Mouse (Mus musculus): ENCODE results near the gene Gtf3c6. TPM values are rescaled to one million over a fixed set of nuclear protein-coding genes. Genes with fewer than 3 reads are reported as not detected.

Gtf3c6 gene
- total and polyA plus RNA-seq, 2 experiments from 2014 or later: 25.7 to 71.3 TPM

DNA sequence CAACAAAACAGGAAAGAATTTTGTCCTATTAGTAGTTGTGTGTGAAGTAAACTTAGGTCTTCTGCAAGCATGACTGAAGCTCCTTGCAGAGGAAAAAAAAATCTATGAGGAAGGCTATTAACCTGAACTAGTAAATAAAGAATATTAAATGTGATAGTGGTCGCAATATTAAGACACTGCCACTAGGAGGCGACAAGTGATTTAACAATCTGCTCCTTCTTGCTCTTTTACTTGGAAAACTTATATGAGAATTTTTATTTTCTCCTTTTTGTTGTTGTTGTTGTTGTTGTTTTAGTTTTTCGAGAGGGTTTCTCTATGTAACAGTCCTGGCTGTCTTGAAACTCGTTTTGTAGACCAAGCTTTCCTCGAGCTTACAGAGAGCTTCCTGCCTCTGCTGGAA is 1.1 kb upstream of the Gtf3c6 start:
- Histone ChIP-seq H3K36me3 (replicated peaks; ENCODE audit: control insufficient read depth, insufficient read depth, low read length) (no peaks in the 10 kb centered on the region), H3K4me3 (ENCODE audit: low read depth, low read length) (peak overlapping the region; percentile 81), H3K4me2 (ENCODE audit: low read depth, low read length) (peak overlapping the region; percentile 62), H3K9me3 (replicated peaks; ENCODE audit: control insufficient read depth, low read length) (no peaks in the 10 kb centered on the region), H3K27me3 (ENCODE audit: control insufficient read depth, insufficient read depth, low read length) (no peaks in the 10 kb centered on the region), H3K9ac (replicated peaks; ENCODE audit: low read depth, low read length) (peak overlapping the region; percentile 27; the same call in 1 of the 2 replicates), H3K27ac (ENCODE audit: low read depth) (peak overlapping the region; percentile 89), H3K4me1 (ENCODE audit: control insufficient read depth, insufficient read depth) (no peaks in the 10 kb centered on the region; the same call in 1 of the 2 replicates)
- DNase-seq (ENCODE audit: low spot score) (peak; percentile 73), ATAC-seq (ENCODE audit: insufficient read depth, low read depth) (no peak)
- WGBS: 2% methylated on average over 5 of the region's 5 CpGs
- TF ChIP-seq EP300 (IDR thresholded peaks at IDR 0.05; ENCODE audit: low read depth) (no peak), CTCF (IDR thresholded peaks at IDR 0.05; ENCODE audit: low read depth) (peak; percentile 71)

- Histone ChIP-seq H3K27ac (ENCODE audit: low read depth) (peak overlapping the region; percentile 89), H3K4me1 (ENCODE audit: control insufficient read depth, insufficient read depth) (no peaks in the 10 kb centered on the region; the same call in 1 of the 2 replicates), H3K4me3 (ENCODE audit: low read depth, low read length) (peak overlapping the region; percentile 81), H3K27me3 (ENCODE audit: control insufficient read depth, insufficient read depth, low read length) (no peaks in the 10 kb centered on the region), H3K9me3 (replicated peaks; ENCODE audit: control insufficient read depth, low read length) (no peaks in the 10 kb centered on the region), H3K4me2 (ENCODE audit: low read depth, low read length) (peak overlapping the region; percentile 62), H3K9ac (replicated peaks; ENCODE audit: low read depth, low read length) (peak overlapping the region; percentile 27), H3K36me3 (replicated peaks; ENCODE audit: control insufficient read depth, insufficient read depth, low read length) (no peaks in the 10 kb centered on the region)
- DNase-seq (ENCODE audit: low spot score) (peak; percentile 93), ATAC-seq (ENCODE audit: insufficient read depth, low read depth) (peak; percentile 79)
- peak; percentile 52 for TF ChIP-seq EP300 (IDR thresholded peaks at IDR 0.05; ENCODE audit: low read depth)
- TF ChIP-seq CTCF (IDR thresholded peaks at IDR 0.05; ENCODE audit: low read depth): peak; percentile 59
- WGBS: under 1% methylated on average over 12 of the region's 12 CpGs
These were observed 576 bp upstream of the Gtf3c6 start for GRCm38 (mm10) chr10:40258401-40258966.

DNA sequence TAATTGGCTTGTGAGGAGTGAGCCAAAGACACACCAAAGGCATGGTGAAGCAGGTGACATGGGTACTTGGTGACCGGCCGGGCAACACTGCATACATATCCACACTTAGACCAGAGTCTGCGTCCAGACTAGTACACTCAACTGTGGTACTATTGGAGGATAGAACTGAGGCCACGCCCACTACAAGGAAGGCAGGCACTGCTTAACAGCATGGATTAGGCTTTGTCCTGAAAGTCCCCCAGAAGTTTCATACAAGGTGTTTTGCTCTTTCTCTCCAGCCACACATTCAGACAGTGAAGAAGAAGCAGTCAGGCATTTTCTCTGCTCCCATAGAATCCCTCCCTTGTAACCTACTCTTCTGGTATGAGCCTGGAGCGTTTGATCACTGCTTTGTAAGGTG is 1.2 kb downstream of the Gtf3c6 start:
- Histone ChIP-seq H3K4me2 (ENCODE audit: low read depth, low read length) (peak overlapping the region; percentile 62), H3K9me3 (replicated peaks; ENCODE audit: control insufficient read depth, low read length) (no peaks in the 10 kb centered on the region), H3K27me3 (ENCODE audit: control insufficient read depth, insufficient read depth, low read length) (no peaks in the 10 kb centered on the region), H3K36me3 (replicated peaks; ENCODE audit: control insufficient read depth, insufficient read depth, low read length) (peaks cover 10% of the 10 kb centered on the region), H3K4me3 (ENCODE audit: low read depth, low read length) (peak overlapping the region; percentile 81), H3K9ac (replicated peaks; ENCODE audit: low read depth, low read length) (peak overlapping the region; percentile 84; the same call in 1 of the 2 replicates), H3K27ac (ENCODE audit: low read depth) (peak overlapping the region; percentile 89), H3K4me1 (ENCODE audit: control insufficient read depth, insufficient read depth) (no peaks in the 10 kb centered on the region; the same call in 1 of the 2 replicates)
- WGBS: under 1% methylated on average over 5 of the region's 5 CpGs
- DNase-seq (ENCODE audit: low spot score) (peak; percentile 76), ATAC-seq (ENCODE audit: insufficient read depth, low read depth) (peak; percentile 67)
- TF ChIP-seq EP300 (IDR thresholded peaks at IDR 0.05; ENCODE audit: low read depth): no peak
- TF ChIP-seq CTCF (IDR thresholded peaks at IDR 0.05; ENCODE audit: low read depth): no peak

GRCm38 (mm10) chr10:40250969-40251368 is 6.9 kb downstream of the Gtf3c6 start:
- no peak for ATAC-seq (ENCODE audit: insufficient read depth, low read depth)

GRCm38 (mm10) chr10:40249625-40250024 is 8.3 kb downstream of the Gtf3c6 start:
- Histone ChIP-seq H3K4me3 (ENCODE audit: low read depth, low read length) (no peak overlapping the region), H3K27ac (ENCODE audit: low read depth) (no peak overlapping the region), H3K4me1 (ENCODE audit: control insufficient read depth, insufficient read depth) (peaks cover 9% of the 10 kb centered on the region; the same call in 1 of the 2 replicates), H3K9ac (replicated peaks; ENCODE audit: low read depth, low read length) (no peak overlapping the region), H3K4me2 (ENCODE audit: low read depth, low read length) (no peak overlapping the region), H3K27me3 (ENCODE audit: control insufficient read depth, insufficient read depth, low read length) (no peaks in the 10 kb centered on the region), H3K36me3 (replicated peaks; ENCODE audit: control insufficient read depth, insufficient read depth, low read length) (peaks cover 45% of the 10 kb centered on the region), H3K9me3 (replicated peaks; ENCODE audit: control insufficient read depth, low read length) (no peaks in the 10 kb centered on the region)
- TF ChIP-seq CTCF (IDR thresholded peaks at IDR 0.05; ENCODE audit: low read depth) (peak; percentile 31), EP300 (IDR thresholded peaks at IDR 0.05; ENCODE audit: low read depth) (no peak)
- WGBS: 87% methylated on average over 9 of the region's 9 CpGs
- no peak for ATAC-seq (ENCODE audit: insufficient read depth, low read depth)
- no peak for DNase-seq (ENCODE audit: low spot score)

More at GRCm38 (mm10) chr10:40250969-40251368, 6.9 kb downstream of the Gtf3c6 start:
- H3K4me1 ChIP-seq (ENCODE audit: control insufficient read depth, insufficient read depth): peaks cover 9% of the 10 kb centered on the region; the same call in 1 of the 2 replicates
- H3K36me3 ChIP-seq (replicated peaks; ENCODE audit: control insufficient read depth, insufficient read depth, low read length): peaks cover 45% of the 10 kb centered on the region
- no peak overlapping the region for H3K27ac ChIP-seq (ENCODE audit: low read depth)
- no peaks in the 10 kb centered on the region for H3K27me3 ChIP-seq (ENCODE audit: control insufficient read depth, insufficient read depth, low read length)
- DNase-seq (ENCODE audit: low spot score): no peak
- H3K9ac ChIP-seq (replicated peaks; ENCODE audit: low read depth, low read length): no peak overlapping the region
- no peaks in the 10 kb centered on the region for H3K9me3 ChIP-seq (replicated peaks; ENCODE audit: control insufficient read depth, low read length)
- 55% methylated on average over 6 of the region's 6 CpGs for WGBS
- H3K4me2 ChIP-seq (ENCODE audit: low read depth, low read length): no peak overlapping the region
- no peak for TF ChIP-seq CTCF (IDR thresholded peaks at IDR 0.05; ENCODE audit: low read depth)
- TF ChIP-seq EP300 (IDR thresholded peaks at IDR 0.05; ENCODE audit: low read depth): no peak
- H3K4me3 ChIP-seq (ENCODE audit: low read depth, low read length): no peak overlapping the region

Data from heart, postnatal 0 days (tissue).